Mouse (Mus musculus): ENCODE measurements around the gene Olfr1089.

The Olfr1089 gene

DNA sequence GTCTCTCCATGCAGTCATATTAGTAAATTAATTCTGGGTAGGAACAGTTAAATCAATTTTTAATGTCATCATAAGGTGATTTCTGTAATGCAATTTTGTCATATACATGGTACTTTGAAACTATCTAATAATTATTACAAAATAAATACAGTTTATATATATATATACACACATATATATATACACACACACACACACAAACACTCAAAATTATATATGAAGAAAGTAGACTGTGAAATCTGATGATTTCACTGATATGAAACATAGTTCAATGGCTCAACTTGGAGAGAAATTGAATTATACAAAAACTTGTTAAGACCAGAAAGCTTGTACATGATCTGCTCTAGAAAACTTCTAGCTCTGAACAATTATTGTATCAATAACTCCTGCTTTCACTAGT, at the start of gene Olfr1089:
Gene Olfr1089, minus strand, starts transcription at position 101 of the 400 bp plus-strand sequence.

DNA sequence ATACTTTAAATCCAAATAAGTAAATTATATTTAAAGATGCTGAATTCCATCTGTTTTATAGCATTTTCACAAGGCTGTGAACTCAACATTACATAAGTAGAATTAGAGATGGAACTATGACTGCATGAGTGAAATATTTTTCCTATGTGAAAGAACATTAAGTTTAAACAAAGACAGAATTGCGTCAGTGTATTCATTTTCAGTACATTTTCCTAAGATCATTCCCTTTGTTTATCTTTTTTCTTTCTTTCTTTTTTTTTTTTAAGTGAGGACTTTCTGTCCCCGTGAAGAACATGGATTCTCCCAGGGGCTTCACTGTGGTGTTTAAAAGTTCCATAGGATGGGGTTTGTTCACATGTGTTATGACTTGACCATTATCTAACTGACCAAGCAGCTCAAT, 48.7 kb upstream of the Olfr1089 start, which contains the start of gene Olfr1093:
Gene Olfr1093, plus strand, starts transcription at position 301 of the 400 bp plus-strand sequence.
- WGBS: 76% methylated on average over 2 of the region's 2 CpGs

GRCm38 (mm10) chr2:86761050-86761449, 27.5 kb upstream of the Olfr1089 start:
- 81% methylated on average over 6 of the region's 6 CpGs for WGBS

GRCm38 (mm10) chr2:86758893-86759292, 25.4 kb upstream of the Olfr1089 start, which contains the start of gene Olfr1090:
TSS of gene Olfr1090 (minus strand) at chr2:86758993.
- WGBS: 90% methylated on average over 1 of the region's 1 CpGs

GRCm38 (mm10) chr2:86698295-86698694, 35.2 kb downstream of the Olfr1089 start, which contains the start of gene Olfr1087:
TSS of gene Olfr1087 (minus strand) at chr2:86698395.

All from cerebral cortex, adult 2 months (tissue).